Mouse (Mus musculus): ENCODE data around the gene Efna5. TPM values are rescaled to one million over a fixed set of nuclear protein-coding genes. Genes with fewer than 3 reads are reported as not detected.

Efna5 gene
- total and polyA plus RNA-seq, 3 experiments = 0.04 to 0.23 TPM; not detected in 1

DNA sequence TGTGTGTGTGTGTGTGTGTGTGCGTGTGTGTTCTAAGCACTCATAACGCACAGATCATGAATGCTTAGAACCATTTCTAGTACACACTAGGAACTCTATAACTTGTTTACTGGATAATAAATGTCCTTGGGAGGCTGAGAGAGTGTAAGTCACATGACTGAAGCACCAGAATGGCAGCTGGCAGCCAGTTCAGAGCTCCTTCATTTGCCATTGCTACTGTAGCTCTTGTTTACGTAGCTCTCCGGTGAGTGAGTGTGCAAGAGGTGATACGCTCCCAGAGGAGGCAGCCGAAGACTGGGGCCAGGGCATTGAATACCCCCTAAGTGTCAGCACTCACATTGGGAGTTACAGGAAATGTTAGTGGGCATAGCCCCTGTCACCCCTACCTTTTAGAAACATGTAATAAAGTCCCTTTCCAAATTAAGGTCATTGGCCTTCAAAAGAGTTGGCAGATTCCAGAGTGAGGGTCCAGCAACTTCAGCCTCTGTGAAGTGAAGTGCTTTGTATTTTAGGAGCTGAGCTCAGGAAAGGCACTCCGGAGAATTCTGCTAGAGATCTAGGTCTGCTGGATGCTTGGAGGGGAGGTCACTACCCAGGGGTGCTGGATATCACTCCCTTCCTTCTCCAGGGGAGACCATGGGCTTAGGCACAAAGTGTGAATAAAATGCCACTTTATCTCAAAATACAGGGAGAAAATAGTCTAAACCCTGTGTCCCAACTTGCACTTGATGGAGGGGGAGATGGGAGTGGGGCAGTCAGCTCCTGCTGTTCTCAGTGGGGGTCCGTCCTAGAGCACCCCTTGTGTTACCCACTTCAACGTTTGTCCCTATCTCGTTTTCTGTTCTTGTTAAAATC is 289.3 kb downstream of the Efna5 start:
- Histone ChIP-seq H3K9ac (ENCODE audit: insufficient read depth, low read depth) (no peak overlapping the region), H3K27ac (ENCODE audit: insufficient read depth, low read depth) (no peak overlapping the region), H3K4me3 (replicated peaks in 1 of 3; ENCODE audit: low read depth in 2 of 3, low read length in 2 of 3, poor library complexity in 1 of 3) (no peak overlapping the region), H3K4me1 (ENCODE audit: control insufficient read depth in 1 of 2, insufficient read depth in 2 of 2) (no peaks in the 10 kb centered on the region), H3K36me3 (replicated peaks in 1 of 2; ENCODE audit: control insufficient read depth in 1 of 2, insufficient read depth in 1 of 2, low read length in 1 of 2) (no peaks in the 10 kb centered on the region), H3K9me3 (replicated peaks; ENCODE audit: low read length) (peaks cover 10% of the 10 kb centered on the region), H3K4me2 (ENCODE audit: insufficient read depth, low read depth, poor library complexity, severe bottlenecking) (no peak overlapping the region), H3K79me2 (replicated peaks; ENCODE audit: control insufficient read depth, extremely low read depth, insufficient read depth, poor library complexity, severe bottlenecking) (no peaks in the 10 kb centered on the region), H3K27me3 (replicated peaks) (no peaks in the 10 kb centered on the region)
- in situ Hi-C loops (cut with MboI; ENCODE audit: low pct_ligation_motif_present, low pct_unique_long_range_greater_than_20kb, low sequenced_read_pairs) (no loop called here), dilution Hi-C loops (cut with MboI; ENCODE audit: extremely low pct_ligation_motif_present, extremely low pct_unique_long_range_greater_than_20kb, low sequenced_read_pairs) (no loop called here)
- TF ChIP-seq POLR2A (IDR thresholded peaks at IDR 0.05; ENCODE audit: low read depth, low read length) = no peak
- TF ChIP-seq MAFK (IDR thresholded peaks at IDR 0.05; ENCODE audit: insufficient replicate concordance, low read length) = no peak
- no peak for TF ChIP-seq NELFE (IDR thresholded peaks at IDR 0.05; ENCODE audit: low read depth, low read length)
- TF ChIP-seq TBP (conservative IDR thresholded peaks at IDR 0.05; ENCODE audit: low read depth, low read length) = no peak
- no peak for TF ChIP-seq MEF2A (IDR thresholded peaks at IDR 0.05; ENCODE audit: borderline replicate concordance, low read depth, low read length)
- no peak for TF ChIP-seq IRF4 (IDR thresholded peaks at IDR 0.05; ENCODE audit: low read depth, low read length)
- no peak for TF ChIP-seq CTCF (conservative IDR thresholded peaks at IDR 0.05 in 1 of 2, IDR thresholded peaks at IDR 0.05 in 1 of 2; ENCODE audit: low read depth in 2 of 2, low read length in 2 of 2)
- no peak for TF ChIP-seq POLR2AphosphoS2 (IDR thresholded peaks at IDR 0.05; ENCODE audit: low read depth, low read length)
- TF ChIP-seq ZC3H11A (IDR thresholded peaks at IDR 0.05; ENCODE audit: low read depth, low read length) = no peak
- TF ChIP-seq SIN3A (IDR thresholded peaks at IDR 0.05; ENCODE audit: low read length) = no peak
- no peak for TF ChIP-seq E2F4 (IDR thresholded peaks at IDR 0.05; ENCODE audit: insufficient replicate concordance, low read depth, low read length)
- no peak for TF ChIP-seq ZKSCAN1 (IDR thresholded peaks at IDR 0.05; ENCODE audit: borderline replicate concordance, low read depth, low read length)
- TF ChIP-seq BHLHE40 (IDR thresholded peaks at IDR 0.05; ENCODE audit: low read depth, low read length) = no peak
- no peak for DNase-seq (ENCODE audit: extremely low read depth)

DNA sequence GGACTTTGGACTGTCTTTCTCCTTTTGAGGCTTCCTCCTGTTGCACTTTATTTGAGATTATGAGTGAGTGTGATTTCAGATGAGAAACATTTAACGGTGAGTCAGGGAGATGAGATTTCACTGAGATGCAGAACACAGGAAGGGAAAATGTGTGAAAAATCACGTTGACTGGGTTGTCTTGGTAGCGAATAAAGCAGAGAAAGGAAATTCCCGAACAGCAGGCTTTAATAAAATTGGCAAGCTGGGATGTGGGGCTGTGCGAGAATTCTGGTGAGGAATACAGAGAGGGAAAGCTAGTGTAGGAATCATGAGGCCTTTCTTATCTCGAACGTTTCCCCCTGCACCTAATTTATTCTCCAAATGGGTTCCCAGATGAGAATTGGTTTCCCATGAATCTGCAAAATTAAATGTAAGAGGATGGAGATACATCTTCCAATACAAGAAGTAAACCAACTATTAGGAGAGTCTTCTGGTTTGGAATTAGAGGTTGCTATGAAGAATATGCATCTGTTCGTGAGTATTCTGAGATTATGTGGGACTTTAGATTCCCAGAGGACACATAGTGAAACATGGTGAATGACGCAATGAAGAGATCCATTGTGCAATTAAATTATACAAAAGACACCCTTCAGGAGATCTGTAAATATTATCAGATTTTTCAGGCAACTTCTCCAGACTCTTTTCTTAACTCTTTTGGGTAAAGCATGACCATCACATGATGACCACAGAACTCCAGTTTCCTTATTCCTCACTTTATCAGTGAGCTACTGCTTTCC is 290.2 kb downstream of the Efna5 start:
- H3K4me1 ChIP-seq (ENCODE audit: control insufficient read depth in 1 of 2, insufficient read depth in 2 of 2) = no peaks in the 10 kb centered on the region
- no peak overlapping the region for H3K4me2 ChIP-seq (ENCODE audit: insufficient read depth, low read depth, poor library complexity, severe bottlenecking)
- dilution Hi-C loops (cut with MboI; ENCODE audit: extremely low pct_ligation_motif_present, extremely low pct_unique_long_range_greater_than_20kb, low sequenced_read_pairs) = no loop called here

More for the DNA sequence above, 290.2 kb downstream of the Efna5 start:
- Histone ChIP-seq H3K9me3 (replicated peaks; ENCODE audit: low read length) (peaks cover 7% of the 10 kb centered on the region), H3K27ac (ENCODE audit: insufficient read depth, low read depth) (no peak overlapping the region), H3K4me3 (replicated peaks in 1 of 3; ENCODE audit: low read depth in 2 of 3, low read length in 2 of 3, poor library complexity in 1 of 3) (no peak overlapping the region), H3K27me3 (replicated peaks) (no peaks in the 10 kb centered on the region), H3K36me3 (replicated peaks in 1 of 2; ENCODE audit: control insufficient read depth in 1 of 2, insufficient read depth in 1 of 2, low read length in 1 of 2) (no peaks in the 10 kb centered on the region), H3K79me2 (replicated peaks; ENCODE audit: control insufficient read depth, extremely low read depth, insufficient read depth, poor library complexity, severe bottlenecking) (no peaks in the 10 kb centered on the region), H3K9ac (ENCODE audit: insufficient read depth, low read depth) (no peak overlapping the region)
- no peak for TF ChIP-seq GABPA (IDR thresholded peaks at IDR 0.05; ENCODE audit: insufficient replicate concordance, low read depth, low read length)
- TF ChIP-seq USF1 (IDR thresholded peaks at IDR 0.05; ENCODE audit: low read depth, low read length) = no peak
- TF ChIP-seq MYC (IDR thresholded peaks at IDR 0.05; ENCODE audit: low read depth, low read length) = no peak
- TF ChIP-seq POLR2AphosphoS2 (IDR thresholded peaks at IDR 0.05; ENCODE audit: low read depth, low read length) = no peak
- no peak for TF ChIP-seq ZNF384 (IDR thresholded peaks at IDR 0.05; ENCODE audit: low read depth, low read length)
- TF ChIP-seq CTCF (conservative IDR thresholded peaks at IDR 0.05 in 1 of 2, IDR thresholded peaks at IDR 0.05 in 1 of 2; ENCODE audit: low read depth in 2 of 2, low read length in 2 of 2) = no peak
- TF ChIP-seq UBTF (IDR thresholded peaks at IDR 0.05; ENCODE audit: low read depth, low read length) = no peak
- in situ Hi-C loops (cut with MboI; ENCODE audit: low pct_ligation_motif_present, low pct_unique_long_range_greater_than_20kb, low sequenced_read_pairs) = no loop called here
- no peak for DNase-seq (ENCODE audit: extremely low read depth)

Measured in CH12.LX (cell line).